Mouse (Mus musculus): Measurements from ENCODE around the gene Trnt1.

The Trnt1 gene

GRCm38 (mm10) chr6:106768640-106769289 lies at the start of gene Trnt1:
Gene Trnt1, plus strand, starts transcription at chr6:106769120.
- peak; percentile 97 for DNase-seq

- DNase-seq, result no peak
Measured at GRCm38 (mm10) chr6:106725642-106726041, 43.3 kb upstream of the Trnt1 start.

- DNase-seq, result no peak
Measured at GRCm38 (mm10) chr6:106726078-106726477, 42.8 kb upstream of the Trnt1 start.

GRCm38 (mm10) chr6:106727703-106728102 lies 41.2 kb upstream of the Trnt1 start:
- DNase-seq, result no peak

GRCm38 (mm10) chr6:106729682-106730314 lies 39.1 kb upstream of the Trnt1 start:
- DNase-seq, result no peak

- DNase-seq, result no peak
Measured at GRCm38 (mm10) chr6:106732563-106732962, 36.4 kb upstream of the Trnt1 start.

- no peak for DNase-seq
Measured at GRCm38 (mm10) chr6:106738229-106738628, 30.7 kb upstream of the Trnt1 start.

GRCm38 (mm10) chr6:106740244-106740825 lies 28.6 kb upstream of the Trnt1 start:
- no peak for DNase-seq

GRCm38 (mm10) chr6:106743556-106744233 lies 25.2 kb upstream of the Trnt1 start:
- DNase-seq, result no peak

GRCm38 (mm10) chr6:106745673-106746394 lies 23.1 kb upstream of the Trnt1 start:
- DNase-seq, result no peak

- DNase-seq, result no peak
Measured at GRCm38 (mm10) chr6:106747251-106747650, 21.7 kb upstream of the Trnt1 start.

- DNase-seq, result no peak
Measured at GRCm38 (mm10) chr6:106747804-106748203, 21.1 kb upstream of the Trnt1 start.

- no peak for DNase-seq
Measured at GRCm38 (mm10) chr6:106748887-106749388, 20.0 kb upstream of the Trnt1 start, which contains the start of gene Il5ra. Gene Il5ra, minus strand, starts transcription at chr6:106749037.

GRCm38 (mm10) chr6:106750291-106750690 lies 18.6 kb upstream of the Trnt1 start:
- no peak for DNase-seq

GRCm38 (mm10) chr6:106758299-106758698 lies 10.6 kb upstream of the Trnt1 start:
- no peak for DNase-seq

- no peak for DNase-seq
Measured at GRCm38 (mm10) chr6:106760473-106761218, 8.3 kb upstream of the Trnt1 start.

- no peak for DNase-seq
Measured at GRCm38 (mm10) chr6:106761486-106761885, 7.4 kb upstream of the Trnt1 start.

GRCm38 (mm10) chr6:106765892-106766291 lies 3.0 kb upstream of the Trnt1 start:
- DNase-seq, result no peak

- no peak for DNase-seq
Measured at GRCm38 (mm10) chr6:106766774-106767173, 2.1 kb upstream of the Trnt1 start.

GRCm38 (mm10) chr6:106769290-106769866 lies 458 bp downstream of the Trnt1 start:
- peak; percentile 4 for DNase-seq

GRCm38 (mm10) chr6:106770046-106770445 lies 1.1 kb downstream of the Trnt1 start:
- DNase-seq, result no peak

GRCm38 (mm10) chr6:106787138-106787537 lies 18.2 kb downstream of the Trnt1 start:
- DNase-seq, result no peak
